ENCODE assay signal across 17 mouse cellular contexts in genomic region chr5:15993252-15993944, GRCm38 (mm10). TPM values are rescaled to one million over a fixed set of nuclear protein-coding genes. Genes with fewer than 3 reads are reported as not detected.
A peak's percentile ranks its signal among the peaks of the same experiment; 100 is the strongest.
DNase-seq lines count a peak whose midpoint lies in the region; ATAC-seq and TF ChIP-seq lines count a peak whose summit lies in the region.
"Had no signal": no experiment of that assay in that cellular context is flagged by ENCODE, and none has a peak within 500 bp of the region (broad histone marks: within the 10 kb centered on the region; RNA-seq: fewer than 3 reads in every experiment).

No protein-coding gene starts in this region.

- intact Hi-C loops in heart, adult 2 months (cut with DNase I), result no loop called here

- no peaks in the 10 kb centered on the region for H3K9me3 ChIP-seq in neural tube, embryonic 11.5 days (ENCODE audit: control insufficient read depth, low read length)
- H3K9me3 ChIP-seq in forebrain, embryonic 15.5 days, result no peaks in the 10 kb centered on the region
- H3K9me3 ChIP-seq: G1E; stomach, embryonic 15.5 days had no signal

- DNase-seq in neural tube, embryonic 11.5 days (ENCODE audit: low spot score), result peak; percentile 39
- no peak for DNase-seq in neural tube, embryonic 10.5 days (ENCODE audit: extremely low spot score, low spot score)
- peak; percentile 70 for DNase-seq in mesoderm, embryonic 11.5 days (ENCODE audit: low read depth, low spot score)
- peak; percentile 84 for DNase-seq in retina, embryonic 14.5 days (ENCODE audit: low spot score)
- DNase-seq in cerebellum, postnatal 4 days (ENCODE audit: low spot score in 2 of 2), result no peak
- DNase-seq in heart, adult 2 months, result no peak
- DNase-seq: cerebellum, adult 18-20 months; kidney, postnatal 14 days; layer of hippocampus, adult 9-11 months; lung, embryonic 14.5 days had no signal

- WGBS in neural tube, embryonic 11.5 days, result 49% methylated on average over 4 of the region's 4 CpGs
- 22% methylated on average over 4 of the region's 4 CpGs for WGBS in forebrain, embryonic 15.5 days
- WGBS in heart, adult 2 months, result 77% methylated on average over 4 of the region's 4 CpGs

- no peak overlapping the region for H3K4me3 ChIP-seq in neural tube, embryonic 11.5 days (ENCODE audit: low read depth, low read length)
- H3K4me3 ChIP-seq in forebrain, embryonic 15.5 days, result no peak overlapping the region
- no peak overlapping the region for H3K4me3 ChIP-seq in heart, adult 2 months
- H3K4me3 ChIP-seq: myocyte; stomach, embryonic 15.5 days had no signal

- TF ChIP-seq EP300 in heart, adult 2 months (IDR thresholded peaks at IDR 0.05; ENCODE audit: insufficient read depth, low read depth, low read length), result no peak

- TF ChIP-seq CTCF in heart, adult 2 months (IDR thresholded peaks at IDR 0.05), result no peak

- H3K27ac ChIP-seq in neural tube, embryonic 11.5 days (ENCODE audit: low read depth, low read length), result no peak overlapping the region
- H3K27ac ChIP-seq in forebrain, embryonic 15.5 days (replicated peaks), result 0 out of 2 replicates have a peak overlapping the region, but pooled peaks have one; percentile 31
- H3K27ac ChIP-seq in heart, adult 2 months, result no peak overlapping the region
- H3K27ac ChIP-seq: stomach, embryonic 15.5 days had no signal

- H3K36me3 ChIP-seq in neural tube, embryonic 11.5 days (ENCODE audit: control insufficient read depth, insufficient read depth, low read length), result no peaks in the 10 kb centered on the region
- no peaks in the 10 kb centered on the region for H3K36me3 ChIP-seq in forebrain, embryonic 15.5 days
- H3K36me3 ChIP-seq in heart, adult 2 months (ENCODE audit: control insufficient read depth, insufficient read depth, low read length), result no peaks in the 10 kb centered on the region; the same call in none of the 2 replicates
- H3K36me3 ChIP-seq: G1E; stomach, embryonic 15.5 days had no signal

- no peak overlapping the region for H3K9ac ChIP-seq in neural tube, embryonic 11.5 days (ENCODE audit: low read length)
- no peak overlapping the region for H3K9ac ChIP-seq in forebrain, embryonic 15.5 days (replicated peaks)
- no peak overlapping the region for H3K9ac ChIP-seq in heart, adult 2 months (ENCODE audit: low read depth, low read length)
- H3K9ac ChIP-seq: lung, embryonic 14.5 days; stomach, embryonic 15.5 days had no signal

- peaks cover 59% of the 10 kb centered on the region for H3K27me3 ChIP-seq in neural tube, embryonic 11.5 days (ENCODE audit: control insufficient read depth, insufficient read depth, low read length)
- H3K27me3 ChIP-seq in forebrain, embryonic 15.5 days, result no peaks in the 10 kb centered on the region; the same call in 1 of the 2 replicates
- no peaks in the 10 kb centered on the region for H3K27me3 ChIP-seq in heart, adult 2 months (ENCODE audit: control insufficient read depth, insufficient read depth, low read length)
- H3K27me3 ChIP-seq: stomach, embryonic 15.5 days had no signal

- no peaks in the 10 kb centered on the region for H3K79me2 ChIP-seq in heart, adult 2 months (replicated peaks; ENCODE audit: control insufficient read depth, insufficient read depth, low read length)

- no peak for TF ChIP-seq POLR2A in heart, adult 2 months (IDR thresholded peaks at IDR 0.05; ENCODE audit: insufficient read depth, low read depth, low read length)

- H3K4me1 ChIP-seq in neural tube, embryonic 11.5 days (ENCODE audit: control insufficient read depth, insufficient read depth, low read length), result 0 out of 2 replicates have a peak, but pooled peaks cover 4% of the 10 kb centered on the region
- H3K4me1 ChIP-seq in forebrain, embryonic 15.5 days, result peaks cover 19% of the 10 kb centered on the region
- peaks cover 2% of the 10 kb centered on the region; the same call in 1 of the 2 replicates for H3K4me1 ChIP-seq in heart, adult 2 months (ENCODE audit: control insufficient read depth, insufficient read depth, low read length)
- H3K4me1 ChIP-seq: stomach, embryonic 15.5 days had no signal

- peak; percentile 91 for ATAC-seq in neural tube, embryonic 11.5 days (ENCODE audit: insufficient read depth, low FRiP score, low TSS enrichment)
- ATAC-seq in forebrain, embryonic 15.5 days (replicated peaks), result peak; percentile 36
- no peak for ATAC-seq in CD4-positive, CD25-positive, alpha-beta regulatory T cell, adult 4 months
- ATAC-seq: intestine, embryonic 16.5 days had no signal

- H3K4me2 ChIP-seq in neural tube, embryonic 11.5 days (ENCODE audit: low read depth), result no peak overlapping the region
- H3K4me2 ChIP-seq in forebrain, embryonic 15.5 days (replicated peaks), result no peak overlapping the region
- H3K4me2 ChIP-seq: heart, embryonic 11.5 days; lung, embryonic 14.5 days; stomach, embryonic 15.5 days had no signal

RNA-seq across cellular contexts. Expression of gene Cacna2d1, which starts 58.9 kb away (rescaled TPM):
- polyA plus RNA-seq in neural tube, embryonic 11.5 days (2014; fragmentation: Nextera tagmentation; extraction: Ambion mirVana), result 20.2 and 21.0 TPM in 2 replicates
- polyA plus RNA-seq in forebrain, embryonic 15.5 days (2015; fragmentation: Nextera tagmentation; extraction: Ambion mirVana), result 33.1 and 41.1 TPM in 2 replicates
- total RNA-seq in heart, adult 2 months (2021), result 10 to 100 TPM; 81.9 to 90.3 TPM
- polyA plus RNA-seq in heart, adult 2 months (2012; rRNA removed), result 26.8 and 59.6 TPM in 2 replicates
- polyA plus RNA-seq in CD4-positive, CD25-positive, alpha-beta regulatory T cell, adult 4 months (2017; shearing (Covaris generic)), result not detected
- polyA plus RNA-seq: G1E had no signal

Comparison
In these comparisons a context has a peak if more than half of its experiments do, and no peak if none do; other contexts are left out.
1. DNase-seq: peak in neural tube, embryonic 11.5 days (single experiment), mesoderm, embryonic 11.5 days (single experiment) and retina, embryonic 14.5 days (single experiment); none in neural tube, embryonic 10.5 days (single experiment), cerebellum, postnatal 4 days (0 of 2) and heart, adult 2 months (0 of 2).
2. RNA of gene Cacna2d1, which starts 58.9 kb away (polyA plus RNA-seq): 33.1 to 41.1 TPM in forebrain, embryonic 15.5 days, 26.8 to 59.6 TPM in heart, adult 2 months and 20.2 to 21.0 TPM in neural tube, embryonic 11.5 days; not detected in CD4-positive, CD25-positive, alpha-beta regulatory T cell, adult 4 months; every median in the first group is over 10 times any median in the second.